Mouse (Mus musculus): ENCODE data around the gene Lemd2. TPM values are rescaled to one million over a fixed set of nuclear protein-coding genes. Genes with fewer than 3 reads are reported as not detected.

Gene Lemd2
- polyA plus RNA-seq, 1 experiment: 92.0 TPM

- no peaks in the 10 kb centered on the region for H3K36me3 ChIP-seq (ENCODE audit: control insufficient read depth, insufficient read depth, low read length)
- no peak overlapping the region for H3K27ac ChIP-seq (ENCODE audit: insufficient read depth, low read depth, low read length)
- H3K4me1 ChIP-seq (ENCODE audit: control insufficient read depth, insufficient read depth, insufficient read length, low read length): no peaks in the 10 kb centered on the region
- no peaks in the 10 kb centered on the region; the same call in 1 of the 2 replicates for H3K27me3 ChIP-seq (ENCODE audit: control insufficient read depth, insufficient read depth, low read length)
- whole genome bisulfite sequencing: 65% methylated on average over 3 of the region's 3 CpGs
- H3K4me3 ChIP-seq (ENCODE audit: low read depth, low read length): no peak overlapping the region
- TF ChIP-seq CTCF (IDR thresholded peaks at IDR 0.05; ENCODE audit: extremely low read depth, insufficient read length, insufficient replicate concordance, low read depth, low read length) (no peak), POLR2A (IDR thresholded peaks at IDR 0.05; ENCODE audit: low read depth, low read length) (no peak)
Observed at GRCm38 (mm10) chr17:27226701-27227100, 22.4 kb upstream of the Lemd2 start.

GRCm38 (mm10) chr17:27225801-27226200 is 21.5 kb upstream of the Lemd2 start:
- 70% methylated on average over 10 of the region's 10 CpGs for WGBS
- H3K36me3 ChIP-seq (ENCODE audit: control insufficient read depth, insufficient read depth, low read length): no peaks in the 10 kb centered on the region
- no peak overlapping the region for H3K4me3 ChIP-seq (ENCODE audit: low read depth, low read length)
- H3K4me1 ChIP-seq (ENCODE audit: control insufficient read depth, insufficient read depth, insufficient read length, low read length): no peaks in the 10 kb centered on the region
- no peak for TF ChIP-seq CTCF (IDR thresholded peaks at IDR 0.05; ENCODE audit: extremely low read depth, insufficient read length, insufficient replicate concordance, low read depth, low read length)
- TF ChIP-seq POLR2A (IDR thresholded peaks at IDR 0.05; ENCODE audit: low read depth, low read length): no peak
- no peak overlapping the region for H3K27ac ChIP-seq (ENCODE audit: insufficient read depth, low read depth, low read length)
- no peaks in the 10 kb centered on the region; the same call in 1 of the 2 replicates for H3K27me3 ChIP-seq (ENCODE audit: control insufficient read depth, insufficient read depth, low read length)

- H3K4me3 ChIP-seq (ENCODE audit: low read depth, low read length): no peak overlapping the region
- TF ChIP-seq CTCF (IDR thresholded peaks at IDR 0.05; ENCODE audit: extremely low read depth, insufficient read length, insufficient replicate concordance, low read depth, low read length): no peak
- TF ChIP-seq POLR2A (IDR thresholded peaks at IDR 0.05; ENCODE audit: low read depth, low read length): no peak
- H3K27ac ChIP-seq (ENCODE audit: insufficient read depth, low read depth, low read length): no peak overlapping the region
- WGBS: 85% methylated on average over 6 of the region's 6 CpGs
- no peaks in the 10 kb centered on the region; the same call in 1 of the 2 replicates for H3K27me3 ChIP-seq (ENCODE audit: control insufficient read depth, insufficient read depth, low read length)
- no peaks in the 10 kb centered on the region for H3K36me3 ChIP-seq (ENCODE audit: control insufficient read depth, insufficient read depth, low read length)
- H3K4me1 ChIP-seq (ENCODE audit: control insufficient read depth, insufficient read depth, insufficient read length, low read length): no peaks in the 10 kb centered on the region; the same call in 1 of the 2 replicates
Observed at GRCm38 (mm10) chr17:27223821-27224220, 19.6 kb upstream of the Lemd2 start.

- no peaks in the 10 kb centered on the region for H3K27me3 ChIP-seq (ENCODE audit: control insufficient read depth, insufficient read depth, low read length)
- WGBS: 75% methylated on average over 16 of the region's 16 CpGs
- no peaks in the 10 kb centered on the region for H3K36me3 ChIP-seq (ENCODE audit: control insufficient read depth, insufficient read depth, low read length)
- no peaks in the 10 kb centered on the region; the same call in 1 of the 2 replicates for H3K4me1 ChIP-seq (ENCODE audit: control insufficient read depth, insufficient read depth, insufficient read length, low read length)
- TF ChIP-seq CTCF (IDR thresholded peaks at IDR 0.05; ENCODE audit: extremely low read depth, insufficient read length, insufficient replicate concordance, low read depth, low read length) (no peak), POLR2A (IDR thresholded peaks at IDR 0.05; ENCODE audit: low read depth, low read length) (no peak)
- no peak overlapping the region for H3K4me3 ChIP-seq (ENCODE audit: low read depth, low read length)
- no peak overlapping the region for H3K27ac ChIP-seq (ENCODE audit: insufficient read depth, low read depth, low read length)
Observed at GRCm38 (mm10) chr17:27221562-27221961, 17.3 kb upstream of the Lemd2 start.

DNA sequence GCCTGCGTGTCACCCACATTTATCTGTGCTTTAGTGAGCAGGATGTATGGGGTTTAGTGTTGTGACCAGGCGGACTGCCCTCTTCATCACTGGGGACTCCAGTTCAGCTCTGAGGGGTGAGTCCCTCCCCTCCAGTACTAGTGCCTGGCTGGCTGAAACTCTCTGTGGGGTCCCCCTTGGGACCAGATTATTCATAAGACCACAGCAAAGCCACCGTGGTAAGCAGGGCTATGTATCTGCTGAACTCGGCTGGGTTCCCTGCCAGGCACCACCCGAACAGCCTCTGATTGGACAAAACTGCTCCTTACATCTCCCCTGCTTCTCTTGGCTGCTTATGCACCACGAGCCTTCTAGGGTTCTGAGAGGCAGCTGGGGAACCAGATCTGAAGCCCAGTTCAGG is 14.6 kb upstream of the Lemd2 start:
- TF ChIP-seq CTCF (IDR thresholded peaks at IDR 0.05; ENCODE audit: extremely low read depth, insufficient read length, insufficient replicate concordance, low read depth, low read length) (0 out of 2 replicates have a peak, but pooled peaks have one; percentile 2), POLR2A (IDR thresholded peaks at IDR 0.05; ENCODE audit: low read depth, low read length) (no peak)
- Histone ChIP-seq H3K27ac (ENCODE audit: insufficient read depth, low read depth, low read length) (no peak overlapping the region), H3K27me3 (ENCODE audit: control insufficient read depth, insufficient read depth, low read length) (no peaks in the 10 kb centered on the region), H3K36me3 (ENCODE audit: control insufficient read depth, insufficient read depth, low read length) (no peaks in the 10 kb centered on the region), H3K4me3 (ENCODE audit: low read depth, low read length) (no peak overlapping the region), H3K4me1 (ENCODE audit: control insufficient read depth, insufficient read depth, insufficient read length, low read length) (no peaks in the 10 kb centered on the region; the same call in 1 of the 2 replicates)
- WGBS: 56% methylated on average over 6 of the region's 6 CpGs

DNA sequence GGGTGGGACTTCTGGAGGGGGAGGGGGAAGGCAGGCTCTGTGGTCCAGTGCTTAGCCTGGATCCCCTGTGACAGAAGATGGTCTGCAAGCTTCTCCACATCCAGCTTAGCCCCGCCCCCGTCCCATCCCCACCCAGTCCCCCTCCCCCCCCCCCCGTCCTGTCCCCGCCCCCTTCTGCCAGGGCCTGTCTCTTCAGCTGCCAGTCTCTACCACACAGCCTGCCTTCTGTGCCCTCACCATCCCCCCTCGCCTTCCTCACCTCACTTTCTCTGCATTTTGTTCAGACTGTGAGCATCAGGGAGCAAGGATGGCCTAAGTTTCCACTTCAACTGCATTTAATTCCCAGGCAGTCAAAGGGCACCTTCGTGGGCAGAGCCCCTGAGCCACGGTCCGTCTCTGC is 14.1 kb upstream of the Lemd2 start:
- TF ChIP-seq POLR2A (IDR thresholded peaks at IDR 0.05; ENCODE audit: low read depth, low read length) (no peak), CTCF (IDR thresholded peaks at IDR 0.05; ENCODE audit: extremely low read depth, insufficient read length, insufficient replicate concordance, low read depth, low read length) (no peak)
- WGBS: 71% methylated on average over 4 of the region's 8 CpGs
- Histone ChIP-seq H3K4me1 (ENCODE audit: control insufficient read depth, insufficient read depth, insufficient read length, low read length) (no peaks in the 10 kb centered on the region; the same call in 1 of the 2 replicates), H3K27ac (ENCODE audit: insufficient read depth, low read depth, low read length) (no peak overlapping the region), H3K4me3 (ENCODE audit: low read depth, low read length) (no peak overlapping the region), H3K27me3 (ENCODE audit: control insufficient read depth, insufficient read depth, low read length) (no peaks in the 10 kb centered on the region), H3K36me3 (ENCODE audit: control insufficient read depth, insufficient read depth, low read length) (no peaks in the 10 kb centered on the region)

- H3K36me3 ChIP-seq (ENCODE audit: control insufficient read depth, insufficient read depth, low read length): no peaks in the 10 kb centered on the region
- H3K27ac ChIP-seq (ENCODE audit: insufficient read depth, low read depth, low read length): no peak overlapping the region
- H3K4me1 ChIP-seq (ENCODE audit: control insufficient read depth, insufficient read depth, insufficient read length, low read length): no peaks in the 10 kb centered on the region
- H3K4me3 ChIP-seq (ENCODE audit: low read depth, low read length): no peak overlapping the region
- TF ChIP-seq POLR2A (IDR thresholded peaks at IDR 0.05; ENCODE audit: low read depth, low read length): no peak
- TF ChIP-seq CTCF (IDR thresholded peaks at IDR 0.05; ENCODE audit: extremely low read depth, insufficient read length, insufficient replicate concordance, low read depth, low read length): peak; percentile 29; the same call in 1 of the 2 replicates
- WGBS: 11% methylated on average over 11 of the region's 11 CpGs
- no peaks in the 10 kb centered on the region for H3K27me3 ChIP-seq (ENCODE audit: control insufficient read depth, insufficient read depth, low read length)
Observed at GRCm38 (mm10) chr17:27212768-27213525, 8.7 kb upstream of the Lemd2 start.

Data from small intestine, adult 2 months (tissue).